Mouse (Mus musculus): ENCODE measurements at regions not wholly inside any gene's neighbourhood (a gene's known extent, or its start where the extent isn't known, plus 50 kb on each side); places are given as distances from the start of the nearest gene placed in this dataset.

GRCm38 (mm10) chr17:16041542-16042251 lies 210.9 kb upstream of the Rgmb start:
- DNase-seq (ENCODE audit: low spot score): no peak

DNA sequence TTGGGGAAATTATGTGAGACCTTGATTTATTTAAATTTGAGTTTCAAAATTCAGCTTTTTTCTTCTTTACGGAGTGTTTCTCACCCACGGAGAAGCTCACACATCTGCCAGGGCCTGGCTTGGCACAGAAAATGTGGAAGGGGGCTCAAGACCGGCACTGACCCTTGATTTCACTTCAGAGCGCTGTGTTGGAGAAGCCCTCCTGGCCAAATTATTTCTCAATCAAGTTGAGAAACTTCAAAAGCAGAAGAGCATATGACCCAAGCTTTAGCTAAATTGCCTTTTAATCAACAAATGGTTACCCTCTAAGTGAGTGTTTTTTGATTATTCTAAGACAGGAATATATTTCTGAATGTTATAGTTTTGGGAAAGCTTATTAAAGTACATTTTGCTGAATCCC lies 197.2 kb upstream of the Rgmb start:
- WGBS: 85% methylated on average over 4 of the region's 4 CpGs
- DNase-seq (ENCODE audit: low spot score) (no peak), ATAC-seq (ENCODE audit: insufficient read depth, low read depth) (no peak)
- Histone ChIP-seq H3K9ac (replicated peaks; ENCODE audit: low read depth, low read length) (no peak overlapping the region), H3K4me1 (ENCODE audit: control insufficient read depth, insufficient read depth) (no peaks in the 10 kb centered on the region), H3K27ac (ENCODE audit: low read depth) (no peak overlapping the region), H3K4me2 (ENCODE audit: low read depth, low read length) (no peak overlapping the region), H3K27me3 (ENCODE audit: control insufficient read depth, insufficient read depth, low read length) (no peaks in the 10 kb centered on the region), H3K36me3 (replicated peaks; ENCODE audit: control insufficient read depth, insufficient read depth, low read length) (no peaks in the 10 kb centered on the region), H3K9me3 (replicated peaks; ENCODE audit: control insufficient read depth, low read length) (no peaks in the 10 kb centered on the region), H3K4me3 (ENCODE audit: low read depth, low read length) (no peak overlapping the region)
- TF ChIP-seq EP300 (IDR thresholded peaks at IDR 0.05; ENCODE audit: low read depth): no peak
- TF ChIP-seq CTCF (IDR thresholded peaks at IDR 0.05; ENCODE audit: low read depth): no peak

More at GRCm38 (mm10) chr17:16041542-16042251, 210.9 kb upstream of the Rgmb start:
- no peak overlapping the region for H3K27ac ChIP-seq (ENCODE audit: low read depth)
- H3K9me3 ChIP-seq (replicated peaks; ENCODE audit: control insufficient read depth, low read length): no peaks in the 10 kb centered on the region
- H3K4me1 ChIP-seq (ENCODE audit: control insufficient read depth, insufficient read depth): no peaks in the 10 kb centered on the region
- no peak overlapping the region for H3K4me3 ChIP-seq (ENCODE audit: low read depth, low read length)
- H3K36me3 ChIP-seq (replicated peaks; ENCODE audit: control insufficient read depth, insufficient read depth, low read length): no peaks in the 10 kb centered on the region
- no peak for ATAC-seq (ENCODE audit: insufficient read depth, low read depth)
- H3K9ac ChIP-seq (replicated peaks; ENCODE audit: low read depth, low read length): no peak overlapping the region
- 40% methylated on average over 5 of the region's 5 CpGs for WGBS
- TF ChIP-seq EP300 (IDR thresholded peaks at IDR 0.05; ENCODE audit: low read depth): no peak
- H3K4me2 ChIP-seq (ENCODE audit: low read depth, low read length): no peak overlapping the region
- H3K27me3 ChIP-seq (ENCODE audit: control insufficient read depth, insufficient read depth, low read length): no peaks in the 10 kb centered on the region

- TF ChIP-seq CTCF (IDR thresholded peaks at IDR 0.05; ENCODE audit: low read depth): no peak
- no peak overlapping the region for H3K4me3 ChIP-seq (ENCODE audit: low read depth, low read length)
- H3K27me3 ChIP-seq (ENCODE audit: control insufficient read depth, insufficient read depth, low read length): no peaks in the 10 kb centered on the region
- ATAC-seq (ENCODE audit: insufficient read depth, low read depth) (no peak), DNase-seq (ENCODE audit: low spot score) (no peak)
- no peak overlapping the region for H3K27ac ChIP-seq (ENCODE audit: low read depth)
- H3K9me3 ChIP-seq (replicated peaks; ENCODE audit: control insufficient read depth, low read length): no peaks in the 10 kb centered on the region
- H3K9ac ChIP-seq (replicated peaks; ENCODE audit: low read depth, low read length): no peak overlapping the region
- H3K4me1 ChIP-seq (ENCODE audit: control insufficient read depth, insufficient read depth): no peaks in the 10 kb centered on the region
- 25% methylated on average over 7 of the region's 7 CpGs for WGBS
- H3K36me3 ChIP-seq (replicated peaks; ENCODE audit: control insufficient read depth, insufficient read depth, low read length): no peaks in the 10 kb centered on the region
- no peak overlapping the region for H3K4me2 ChIP-seq (ENCODE audit: low read depth, low read length)
Observed at GRCm38 (mm10) chr17:16004871-16005575, 174.2 kb upstream of the Rgmb start.

- H3K9ac ChIP-seq (replicated peaks; ENCODE audit: low read depth, low read length): no peak overlapping the region
- no peak overlapping the region for H3K27ac ChIP-seq (ENCODE audit: low read depth)
- TF ChIP-seq CTCF (IDR thresholded peaks at IDR 0.05; ENCODE audit: low read depth) (no peak), EP300 (IDR thresholded peaks at IDR 0.05; ENCODE audit: low read depth) (no peak)
- no peaks in the 10 kb centered on the region for H3K9me3 ChIP-seq (replicated peaks; ENCODE audit: control insufficient read depth, low read length)
- no peak for ATAC-seq (ENCODE audit: insufficient read depth, low read depth)
- no peaks in the 10 kb centered on the region for H3K36me3 ChIP-seq (replicated peaks; ENCODE audit: control insufficient read depth, insufficient read depth, low read length)
- no peaks in the 10 kb centered on the region for H3K4me1 ChIP-seq (ENCODE audit: control insufficient read depth, insufficient read depth)
- H3K4me2 ChIP-seq (ENCODE audit: low read depth, low read length): no peak overlapping the region
- H3K27me3 ChIP-seq (ENCODE audit: control insufficient read depth, insufficient read depth, low read length): no peaks in the 10 kb centered on the region
- no peak overlapping the region for H3K4me3 ChIP-seq (ENCODE audit: low read depth, low read length)
- WGBS: 83% methylated on average over 4 of the region's 4 CpGs
- DNase-seq (ENCODE audit: low spot score): no peak
Observed at GRCm38 (mm10) chr17:16004002-16004401, 173.2 kb upstream of the Rgmb start.

DNA sequence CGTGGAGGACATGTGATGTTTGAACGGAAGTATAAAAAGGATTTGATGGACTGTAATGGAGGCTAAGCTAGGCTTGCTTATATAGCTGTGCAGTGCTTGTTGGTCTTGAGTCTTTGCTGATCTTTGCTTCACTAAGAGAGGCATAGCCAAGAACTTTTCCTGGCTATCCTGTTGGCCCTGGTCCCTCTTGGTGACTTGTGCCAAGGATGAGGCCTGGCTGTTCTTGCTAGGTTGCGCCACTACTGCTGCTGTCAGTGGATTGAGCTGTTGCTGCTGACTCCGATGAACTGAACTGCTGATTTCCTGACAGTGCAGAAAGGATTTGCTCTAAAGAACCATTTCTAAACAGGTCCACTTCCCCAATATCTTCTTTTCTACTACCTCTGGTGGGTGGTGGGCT lies 167.9 kb upstream of the Rgmb start:
- TF ChIP-seq CTCF (IDR thresholded peaks at IDR 0.05; ENCODE audit: low read depth): no peak
- no peak for TF ChIP-seq EP300 (IDR thresholded peaks at IDR 0.05; ENCODE audit: low read depth)
- Histone ChIP-seq H3K27ac (ENCODE audit: low read depth) (no peak overlapping the region), H3K4me3 (ENCODE audit: low read depth, low read length) (no peak overlapping the region), H3K27me3 (ENCODE audit: control insufficient read depth, insufficient read depth, low read length) (no peaks in the 10 kb centered on the region), H3K36me3 (replicated peaks; ENCODE audit: control insufficient read depth, insufficient read depth, low read length) (no peaks in the 10 kb centered on the region), H3K9ac (replicated peaks; ENCODE audit: low read depth, low read length) (no peak overlapping the region), H3K9me3 (replicated peaks; ENCODE audit: control insufficient read depth, low read length) (no peaks in the 10 kb centered on the region), H3K4me1 (ENCODE audit: control insufficient read depth, insufficient read depth) (no peaks in the 10 kb centered on the region), H3K4me2 (ENCODE audit: low read depth, low read length) (no peak overlapping the region)
- no peak for ATAC-seq (ENCODE audit: insufficient read depth, low read depth)
- 89% methylated on average over 4 of the region's 4 CpGs for WGBS
- DNase-seq (ENCODE audit: low spot score): no peak
